Mouse (Mus musculus) neural tube, embryonic 14.5 days (tissue): Measurements from ENCODE around the gene Sec14l3. TPM values are rescaled to one million over a fixed set of nuclear protein-coding genes. Genes with fewer than 3 reads are reported as not detected.

Source experiments
- ATAC-seq: fragments of 200-750 bp; cut with Nextera tagmentation; 2 replicates; pipeline ENCODE4 v1.8.0; 2017; ENCODE audit warnings: low read depth, mild to moderate bottlenecking, moderate TSS enrichment, moderate library complexity
- H3K27ac ChIP-seq: fragments of 300-500 bp; sonication (generic); 2 replicates; pipeline ENCODE4 v1.5.1; 2014; ENCODE audit warnings: low read depth, mild to moderate bottlenecking, control low read depth, low read length, moderate library complexity, mixed read lengths
- H3K27me3 ChIP-seq: fragments of 300-500 bp; sonication (generic); 2 replicates; pipeline ENCODE4 v1.6.1; 2014; ENCODE audit warnings: low read length; ENCODE audit not compliant: control insufficient read depth, insufficient read depth
- H3K36me3 ChIP-seq: fragments of 300-500 bp; sonication (generic); 2 replicates; pipeline ENCODE4 v1.6.1; 2014; ENCODE audit warnings: low read length, mixed read lengths; ENCODE audit not compliant: control insufficient read depth, insufficient read depth
- H3K4me1 ChIP-seq: fragments of 300-500 bp; sonication (generic); 2 replicates; pipeline ENCODE4 v1.6.1; 2014; ENCODE audit warnings: low read length; ENCODE audit not compliant: control insufficient read depth, insufficient read depth
- H3K4me2 ChIP-seq: fragments of 300-500 bp; sonication (generic); 2 replicates; pipeline ENCODE4 v1.6.1; 2014; ENCODE audit warnings: mild to moderate bottlenecking, low read depth, low read length, control low read depth
- H3K4me3 ChIP-seq: fragments of 300-500 bp; sonication (generic); 2 replicates; pipeline ENCODE4 v1.5.1; 2014; ENCODE audit warnings: low read depth, low read length, control low read depth, mixed read lengths
- H3K9ac ChIP-seq: fragments of 300-500 bp; sonication (generic); replicated peaks from 2 replicates; pipeline ENCODE4 v1.6.1; 2014; ENCODE audit warnings: low read depth, mild to moderate bottlenecking, control low read depth, low read length, mixed read lengths
- H3K9me3 ChIP-seq: fragments of 300-500 bp; sonication (generic); 2 replicates; pipeline ENCODE4 v1.6.1; 2016; ENCODE audit warnings: low read length; ENCODE audit not compliant: control insufficient read depth
- WGBS: fragments of 180-500 bp; shearing (Covaris S2); extraction: QIAGEN DNeasy Blood & Tissue Kit; methylation state at CpG from one replicate; pipeline ENCODE4 v1.1.7; 2014; 5-methylcytosine and 5-hydroxymethylcytosine counted together
- polyA plus RNA-seq: library from polyadenylated mRNA; unstranded; fragments of >200 nt; fragmentation: Nextera tagmentation; extraction: Ambion mirVana; gene quantifications from 2 replicates; pipeline ENCODE4 v1.2.1, GENCODE M21; 2014

Gene Sec14l3
- polyA plus RNA-seq, 1 experiment from 2014 or later: 0.37 TPM

DNA sequence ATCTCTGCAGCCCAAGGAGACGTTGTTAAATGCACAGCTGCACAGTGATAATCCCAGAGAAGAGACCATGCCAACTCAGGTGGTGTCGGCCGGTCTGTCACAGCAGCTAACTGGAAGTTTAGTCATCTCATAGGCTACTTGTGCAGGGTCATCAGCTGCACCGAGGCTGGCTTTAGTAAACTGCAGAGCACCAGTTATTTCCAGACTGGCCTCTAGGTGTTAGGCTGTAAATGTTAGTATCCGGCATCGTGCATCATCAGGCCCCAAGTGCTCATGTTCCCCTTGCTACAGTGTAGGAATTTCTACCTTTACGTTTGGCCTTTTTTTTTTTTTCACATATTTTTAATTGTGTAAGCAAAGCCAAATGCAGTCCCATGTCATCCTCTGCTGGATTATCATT, 31.2 kb upstream of the Sec14l3 start:
- no peaks in the 10 kb centered on the region for H3K36me3 ChIP-seq
- no peaks in the 10 kb centered on the region for H3K9me3 ChIP-seq
- no peak overlapping the region for H3K4me3 ChIP-seq
- no peak overlapping the region for H3K27ac ChIP-seq
- no peak overlapping the region for H3K4me2 ChIP-seq
- H3K27me3 ChIP-seq: no peaks in the 10 kb centered on the region
- H3K9ac ChIP-seq: no peak overlapping the region
- 73% methylated on average over 7 of the region's 7 CpGs for WGBS
- H3K4me1 ChIP-seq: no peaks in the 10 kb centered on the region
- ATAC-seq: no peak

DNA sequence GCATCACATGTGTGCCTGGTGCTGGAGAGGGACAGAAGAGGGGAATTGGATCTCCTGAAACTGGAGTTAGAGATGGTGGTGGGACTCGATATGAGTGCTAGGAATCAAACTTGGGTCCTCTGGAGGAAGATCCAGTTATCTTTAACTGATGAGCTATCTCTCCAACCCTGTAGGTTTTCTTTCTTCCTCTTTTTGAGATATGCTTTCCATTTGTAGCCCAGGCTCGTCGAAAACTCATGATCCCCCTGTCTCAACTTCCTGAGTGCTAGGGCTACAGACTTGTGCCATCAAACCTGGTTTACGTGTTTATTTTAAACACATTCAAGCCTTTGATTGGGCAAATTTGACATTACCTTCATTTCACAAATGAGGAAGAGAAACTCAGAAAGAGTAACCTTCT, 30.5 kb upstream of the Sec14l3 start:
- H3K27me3 ChIP-seq: no peaks in the 10 kb centered on the region
- H3K4me1 ChIP-seq: no peaks in the 10 kb centered on the region
- H3K9me3 ChIP-seq: no peaks in the 10 kb centered on the region
- WGBS: 93% methylated on average over 4 of the region's 4 CpGs
- H3K4me3 ChIP-seq: no peak overlapping the region
- no peak overlapping the region for H3K9ac ChIP-seq
- no peak for ATAC-seq
- H3K27ac ChIP-seq: no peak overlapping the region
- no peak overlapping the region for H3K4me2 ChIP-seq
- H3K36me3 ChIP-seq: no peaks in the 10 kb centered on the region

DNA sequence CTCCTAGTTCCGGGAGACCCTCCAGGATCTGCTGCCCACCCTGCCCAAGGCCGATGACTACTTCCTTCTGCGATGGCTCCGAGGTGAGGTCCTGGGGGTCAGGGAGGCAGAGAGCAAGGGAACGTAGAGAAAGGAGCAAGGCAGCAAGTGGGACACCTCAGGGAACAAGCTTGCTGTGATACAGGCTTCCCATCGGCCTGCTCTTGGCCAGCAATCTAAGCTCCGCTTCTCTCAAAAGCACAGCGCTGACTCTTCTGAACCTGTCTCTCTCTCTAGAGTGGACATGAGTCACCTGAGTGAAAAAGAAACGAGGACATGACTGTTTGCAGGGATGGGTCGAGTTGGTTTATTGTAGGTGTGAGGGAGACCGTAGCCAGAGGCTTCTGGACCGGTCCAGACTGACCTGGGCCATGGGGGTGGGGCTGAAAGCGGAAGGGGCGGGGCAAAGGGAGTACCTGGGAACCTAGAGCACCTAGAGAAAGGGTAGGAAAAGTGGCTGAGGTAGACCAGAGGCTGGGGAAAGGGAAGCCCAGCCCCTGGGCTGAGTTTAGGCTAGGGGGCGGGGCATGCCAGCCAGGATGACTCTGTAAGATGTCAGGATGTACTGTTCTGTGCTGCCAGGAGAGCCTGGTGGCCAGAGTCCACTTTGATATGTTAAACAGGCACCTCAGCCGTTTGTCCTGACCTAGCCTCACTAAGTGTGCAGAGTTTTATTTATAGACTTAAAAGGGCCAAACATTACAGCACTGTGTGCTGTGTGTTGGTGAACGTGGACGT, 29.3 kb upstream of the Sec14l3 start:
- Histone ChIP-seq H3K27me3 (no peaks in the 10 kb centered on the region), H3K9ac (no peak overlapping the region), H3K4me3 (no peak overlapping the region), H3K36me3 (no peaks in the 10 kb centered on the region), H3K4me1 (no peaks in the 10 kb centered on the region), H3K4me2 (no peak overlapping the region), H3K27ac (no peak overlapping the region), H3K9me3 (no peaks in the 10 kb centered on the region)
- ATAC-seq: no peak
- 62% methylated on average over 18 of the region's 18 CpGs for WGBS

DNA sequence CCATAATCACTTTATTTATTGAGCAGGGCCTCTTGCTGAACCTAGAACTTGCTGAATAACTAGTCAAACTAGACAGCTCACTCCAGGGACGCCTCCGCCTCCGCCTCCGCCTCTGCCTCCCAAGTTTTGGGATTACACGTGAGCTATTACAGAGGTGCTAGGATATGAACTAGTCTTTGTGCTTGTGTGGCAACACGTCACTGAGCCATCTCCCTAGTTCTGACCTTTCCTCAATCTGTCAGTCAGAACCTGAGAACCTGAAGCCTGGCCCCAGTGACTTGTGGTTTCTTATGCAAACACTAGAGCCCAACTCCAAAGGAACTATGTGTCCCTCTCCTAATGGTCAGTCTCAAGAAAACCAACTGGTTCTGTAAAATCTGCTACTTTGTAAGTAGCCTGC, 28.7 kb upstream of the Sec14l3 start:
- Histone ChIP-seq H3K4me1 (no peaks in the 10 kb centered on the region), H3K4me2 (no peak overlapping the region), H3K4me3 (no peak overlapping the region), H3K27me3 (no peaks in the 10 kb centered on the region), H3K27ac (no peak overlapping the region), H3K9me3 (no peaks in the 10 kb centered on the region), H3K9ac (no peak overlapping the region), H3K36me3 (no peaks in the 10 kb centered on the region)
- whole genome bisulfite sequencing: 91% methylated on average over 6 of the region's 6 CpGs
- no peak for ATAC-seq

DNA sequence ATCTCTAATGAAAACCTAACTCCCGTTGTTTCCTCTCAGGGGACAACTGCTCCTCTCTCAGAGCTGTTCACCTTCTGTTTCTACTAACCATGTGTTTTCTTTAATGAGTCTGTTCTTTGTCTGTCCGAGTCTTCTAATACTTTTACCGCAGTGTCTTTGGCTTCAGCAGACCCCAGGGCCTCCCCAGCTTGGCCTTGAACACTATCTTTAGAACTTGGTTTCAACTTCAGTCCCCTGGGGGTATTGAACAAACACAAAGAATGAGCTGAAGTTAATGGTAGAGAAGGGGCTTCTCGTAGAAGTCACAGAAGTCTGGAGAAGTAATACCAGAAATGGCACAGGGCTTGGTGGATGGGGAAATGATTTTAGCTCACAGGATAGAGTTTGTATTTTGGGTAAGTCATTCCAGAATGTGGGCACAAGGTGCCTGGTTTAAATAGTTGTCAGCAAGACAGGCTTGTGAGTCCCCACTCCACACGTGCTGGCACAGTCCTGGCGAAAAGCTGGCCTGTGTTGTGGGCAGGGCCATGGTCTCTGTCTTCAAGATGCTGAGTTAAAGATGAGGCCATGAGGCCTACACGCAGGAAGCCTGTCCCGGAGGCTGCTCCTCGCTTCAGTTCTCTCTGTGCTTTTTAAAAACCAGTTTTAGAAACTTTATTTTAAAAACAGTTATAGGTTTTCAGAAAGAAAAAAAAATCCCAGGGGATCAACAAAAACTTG, 28.1 kb upstream of the Sec14l3 start:
- Histone ChIP-seq H3K4me3 (no peak overlapping the region), H3K9ac (no peak overlapping the region), H3K27me3 (no peaks in the 10 kb centered on the region), H3K4me1 (no peaks in the 10 kb centered on the region), H3K4me2 (no peak overlapping the region), H3K36me3 (no peaks in the 10 kb centered on the region), H3K9me3 (no peaks in the 10 kb centered on the region), H3K27ac (no peak overlapping the region)
- ATAC-seq: no peak
- WGBS: 74% methylated on average over 9 of the region's 9 CpGs

DNA sequence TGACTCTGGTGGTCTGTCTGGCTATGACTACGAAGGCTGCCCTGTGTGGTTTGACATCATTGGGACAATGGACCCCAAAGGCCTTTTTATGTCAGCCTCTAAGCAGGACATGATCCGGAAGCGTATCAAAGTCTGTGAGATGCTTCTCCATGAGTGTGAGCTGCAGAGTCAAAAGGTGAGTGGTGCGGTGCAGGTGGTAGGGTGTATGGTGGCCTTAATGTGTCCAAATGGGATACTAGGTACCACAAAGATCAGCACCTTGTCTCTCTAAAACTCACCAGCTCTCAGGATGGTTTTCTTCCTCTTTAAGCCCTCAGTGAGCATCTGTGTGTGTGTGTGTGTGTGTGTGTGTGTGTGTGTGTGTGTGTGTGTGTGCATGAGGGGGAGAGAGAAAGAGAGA, 24.7 kb upstream of the Sec14l3 start:
- Histone ChIP-seq H3K36me3 (no peaks in the 10 kb centered on the region), H3K27me3 (no peaks in the 10 kb centered on the region), H3K4me2 (no peak overlapping the region), H3K4me3 (no peak overlapping the region), H3K4me1 (no peaks in the 10 kb centered on the region), H3K27ac (no peak overlapping the region), H3K9ac (no peak overlapping the region), H3K9me3 (no peaks in the 10 kb centered on the region)
- no peak for ATAC-seq
- WGBS: 93% methylated on average over 4 of the region's 4 CpGs

DNA sequence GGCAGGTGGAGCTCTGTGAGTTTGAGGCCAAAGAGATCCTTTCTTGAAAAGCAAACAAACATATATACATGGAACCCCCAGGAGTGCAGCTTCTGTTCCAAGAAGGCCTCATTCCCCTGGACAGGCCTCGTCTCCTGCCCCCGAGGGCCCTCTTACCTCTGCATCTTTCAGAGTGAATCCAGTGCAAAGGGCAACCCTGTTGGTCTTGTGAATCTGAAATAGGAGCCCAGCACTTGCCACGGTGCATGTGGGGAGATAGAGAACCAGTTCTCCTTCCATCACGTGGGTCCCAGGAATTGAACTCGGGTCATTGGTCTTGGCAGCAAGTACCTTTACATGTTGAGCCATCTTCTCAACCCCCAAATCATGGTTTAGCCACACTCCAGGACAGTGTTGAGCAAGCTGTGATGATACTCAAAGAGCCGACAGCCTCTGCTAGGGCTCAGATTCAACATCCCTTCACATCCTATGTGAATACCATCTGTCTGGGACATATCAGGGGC, 23.5 kb upstream of the Sec14l3 start:
- Histone ChIP-seq H3K27ac (no peak overlapping the region), H3K36me3 (no peaks in the 10 kb centered on the region), H3K9me3 (no peaks in the 10 kb centered on the region), H3K4me2 (no peak overlapping the region), H3K27me3 (no peaks in the 10 kb centered on the region), H3K4me3 (no peak overlapping the region), H3K4me1 (no peaks in the 10 kb centered on the region), H3K9ac (no peak overlapping the region)
- no peak for ATAC-seq
- WGBS: 83% methylated on average over 6 of the region's 6 CpGs

DNA sequence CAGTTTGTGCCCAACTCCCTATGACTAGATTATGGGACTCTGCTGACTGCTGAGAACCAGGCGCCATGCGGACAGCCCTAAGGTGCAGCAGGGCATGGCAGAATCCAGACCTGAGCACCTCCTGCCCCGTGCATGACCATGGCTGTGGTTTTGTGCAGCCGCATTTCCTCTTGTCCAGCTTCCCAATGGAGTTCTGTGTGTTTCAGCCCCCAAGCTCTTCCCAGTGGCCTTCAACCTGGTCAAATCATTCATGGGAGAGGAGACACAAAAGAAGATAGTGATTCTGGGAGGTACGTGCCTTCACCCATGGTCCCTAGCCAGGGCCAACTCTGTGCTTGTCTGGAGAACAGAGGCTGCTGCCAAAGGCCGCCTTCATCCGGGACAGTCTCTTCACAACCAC, 21.6 kb upstream of the Sec14l3 start:
- no peak for ATAC-seq
- Histone ChIP-seq H3K27ac (no peak overlapping the region), H3K27me3 (no peaks in the 10 kb centered on the region), H3K9ac (no peak overlapping the region), H3K36me3 (no peaks in the 10 kb centered on the region), H3K4me3 (no peak overlapping the region), H3K4me1 (no peaks in the 10 kb centered on the region), H3K9me3 (no peaks in the 10 kb centered on the region), H3K4me2 (no peak overlapping the region)
- 89% methylated on average over 7 of the region's 7 CpGs for WGBS

DNA sequence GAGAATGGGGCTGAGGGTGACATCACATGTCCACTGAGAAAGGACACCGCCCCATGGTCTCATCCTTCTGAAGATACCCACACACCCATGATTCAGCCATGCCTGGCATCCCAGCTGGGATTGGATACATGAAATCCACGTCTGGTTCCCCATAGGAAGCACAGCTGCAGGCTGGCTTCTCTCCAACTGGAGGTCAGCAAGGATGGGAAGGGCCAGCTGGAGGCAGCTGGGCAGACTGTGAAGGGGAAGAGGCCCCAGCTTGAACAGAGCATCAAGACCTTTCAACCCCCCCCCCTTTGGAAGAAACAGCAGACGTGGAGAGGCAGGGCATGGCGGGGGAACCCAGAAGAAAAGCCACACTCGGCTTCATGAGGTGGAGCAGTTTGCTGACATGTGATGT, 18.1 kb upstream of the Sec14l3 start:
- no peak for ATAC-seq
- 70% methylated on average over 5 of the region's 5 CpGs for WGBS
- Histone ChIP-seq H3K4me1 (no peaks in the 10 kb centered on the region), H3K36me3 (no peaks in the 10 kb centered on the region), H3K27ac (no peak overlapping the region), H3K4me3 (no peak overlapping the region), H3K4me2 (no peak overlapping the region), H3K9ac (no peak overlapping the region), H3K27me3 (no peaks in the 10 kb centered on the region), H3K9me3 (no peaks in the 10 kb centered on the region)
